Mouse (Mus musculus) liver, postnatal 0 days (tissue): ENCODE results near the gene Taf3. TPM values are rescaled to one million over a fixed set of nuclear protein-coding genes. Genes with fewer than 3 reads are reported as not detected.

ENCODE experiments used
- ATAC-seq: fragments of 200-750 bp; cut with Nextera tagmentation; 2 replicates; pipeline ENCODE4 v1.8.0; 2017; ENCODE audit warnings: mild to moderate bottlenecking, moderate library complexity
- DNase-seq: peaks from one replicate; pipeline ENCODE4 v3.0.0-alpha.2; 2016
- H3K27ac ChIP-seq: fragments of 300-500 bp; sonication (generic); 2 replicates; pipeline ENCODE4 v1.5.1; 2014; ENCODE audit warnings: antibody characterized with exemption, moderate library complexity, mild to moderate bottlenecking, low read depth
- H3K27me3 ChIP-seq: fragments of 300-500 bp; sonication (generic); 2 replicates; pipeline ENCODE4 v1.6.1; 2014; ENCODE audit warnings: low read length, control low read depth, mixed read lengths; ENCODE audit not compliant: insufficient read depth
- H3K36me3 ChIP-seq: fragments of 300-500 bp; sonication (generic); replicated peaks from 2 replicates; pipeline ENCODE4 v1.6.1; 2014; ENCODE audit warnings: mild to moderate bottlenecking, control low read depth, low read length, moderate library complexity, mixed read lengths; ENCODE audit not compliant: insufficient read depth
- H3K4me1 ChIP-seq: fragments of 300-500 bp; sonication (generic); 2 replicates; pipeline ENCODE4 v1.6.1; 2014; ENCODE audit warnings: antibody characterized with exemption, mild to moderate bottlenecking, control low read depth; ENCODE audit not compliant: insufficient read depth
- H3K4me2 ChIP-seq: fragments of 300-500 bp; sonication (generic); 2 replicates; pipeline ENCODE4 v1.6.1; 2014; ENCODE audit warnings: low read depth, mild to moderate bottlenecking, low read length, moderate library complexity, mixed read lengths
- H3K4me3 ChIP-seq: fragments of 300-500 bp; sonication (generic); 2 replicates; pipeline ENCODE4 v1.5.1; 2014; ENCODE audit warnings: low read depth, low read length
- H3K9ac ChIP-seq: fragments of 300-500 bp; sonication (generic); replicated peaks from 2 replicates; pipeline ENCODE4 v1.6.1; 2014; ENCODE audit warnings: mild to moderate bottlenecking, moderate library complexity
- H3K9me3 ChIP-seq: fragments of 300-500 bp; sonication (generic); 2 replicates; pipeline ENCODE4 v1.6.1; 2016; ENCODE audit warnings: mild to moderate bottlenecking, control low read depth, low read length, mixed read lengths
- CTCF ChIP-seq: sonication (generic); IDR thresholded peaks from 2 replicates; pipeline ENCODE4 v1.5.1; 2016; ENCODE audit warnings: antibody characterized with exemption, low read depth
- EP300 ChIP-seq: IDR thresholded peaks from 2 replicates; pipeline ENCODE4 v1.6.1; 2016; ENCODE audit warnings: antibody characterized with exemption, low read depth, mild to moderate bottlenecking
- WGBS: fragments of 180-500 bp; shearing (Covaris S2); extraction: QIAGEN DNeasy Blood & Tissue Kit; methylation state at CpG from one replicate; pipeline ENCODE4 v1.1.7; 2014; ENCODE audit not compliant: insufficient replicate concordance; 5-methylcytosine and 5-hydroxymethylcytosine counted together
- polyA plus RNA-seq: library from polyadenylated mRNA; unstranded; fragments of >200 nt; fragmentation: Nextera tagmentation; extraction: Ambion mirVana; gene quantifications from 2 replicates; pipeline ENCODE4 v1.2.1, GENCODE M21; 2015

The Taf3 gene
- 3.9 and 5.7 TPM in 2 replicates for polyA plus RNA-seq

- H3K9me3 ChIP-seq: no peaks in the 10 kb centered on the region
- no peak for TF ChIP-seq EP300
- no peak for TF ChIP-seq CTCF
- ATAC-seq (peak; percentile 99), DNase-seq (peak; percentile 96)
- peak within 1 kb of the TSS; percentile 85 for H3K9ac ChIP-seq
- H3K27me3 ChIP-seq: no peaks in the 10 kb centered on the region
- no peaks in the 10 kb centered on the region for H3K36me3 ChIP-seq
- WGBS: under 1% methylated on average over 35 of the region's 36 CpGs
- H3K27ac ChIP-seq: peak within 1 kb of the TSS; percentile 25
- H3K4me3 ChIP-seq: peak within 1 kb of the TSS; percentile 90
- peaks cover 11% of the 10 kb centered on the region; the same call in 1 of the 2 replicates for H3K4me1 ChIP-seq
- H3K4me2 ChIP-seq: peak within 1 kb of the TSS; percentile 93
Observed at GRCm38 (mm10) chr2:10048461-10048860, at the start of gene Taf3. TSS of gene Taf3 (minus strand) at chr2:10048596.

- Histone ChIP-seq H3K4me3 (no peak overlapping the region), H3K9ac (no peak overlapping the region), H3K36me3 (peaks cover 48% of the 10 kb centered on the region), H3K4me2 (no peak overlapping the region), H3K4me1 (peaks cover 11% of the 10 kb centered on the region), H3K27me3 (no peaks in the 10 kb centered on the region), H3K27ac (peak overlapping the region; percentile 86), H3K9me3 (no peaks in the 10 kb centered on the region)
- TF ChIP-seq EP300 (no peak), CTCF (0 out of 2 replicates have a peak, but pooled peaks have one; percentile 5)
- no peak for DNase-seq
- 64% methylated on average over 14 of the region's 14 CpGs for WGBS
- ATAC-seq: peak; percentile 82
Observed at GRCm38 (mm10) chr2:10094327-10095100, 46.1 kb upstream of the Taf3 start.

- Histone ChIP-seq H3K4me3 (no peak overlapping the region), H3K27ac (no peak overlapping the region; the same call in 1 of the 2 replicates), H3K9me3 (no peaks in the 10 kb centered on the region), H3K27me3 (no peaks in the 10 kb centered on the region), H3K4me1 (no peaks in the 10 kb centered on the region; the same call in 1 of the 2 replicates), H3K4me2 (no peak overlapping the region), H3K36me3 (peaks cover 62% of the 10 kb centered on the region), H3K9ac (no peak overlapping the region)
- ATAC-seq (peak; percentile 24; the same call in 1 of the 2 replicates), DNase-seq (no peak)
- WGBS: 82% methylated on average over 8 of the region's 8 CpGs
- TF ChIP-seq EP300: no peak
- TF ChIP-seq CTCF: no peak
Observed at GRCm38 (mm10) chr2:10087256-10087850, 39.0 kb upstream of the Taf3 start.

GRCm38 (mm10) chr2:10082737-10083136, 34.3 kb upstream of the Taf3 start:
- no peak for TF ChIP-seq EP300
- no peak for TF ChIP-seq CTCF
- H3K36me3 ChIP-seq: peaks cover 27% of the 10 kb centered on the region
- DNase-seq: no peak

GRCm38 (mm10) chr2:10081453-10082080, 33.2 kb upstream of the Taf3 start:
- H3K27ac ChIP-seq: no peak overlapping the region
- no peak for DNase-seq

More at GRCm38 (mm10) chr2:10082737-10083136, 34.3 kb upstream of the Taf3 start:
- WGBS: 68% methylated on average over 1 of the region's 1 CpGs
- H3K27ac ChIP-seq: no peak overlapping the region
- no peaks in the 10 kb centered on the region for H3K9me3 ChIP-seq
- no peak overlapping the region for H3K4me2 ChIP-seq
- no peaks in the 10 kb centered on the region for H3K27me3 ChIP-seq
- H3K4me1 ChIP-seq: peaks cover 22% of the 10 kb centered on the region
- no peak overlapping the region for H3K9ac ChIP-seq
- ATAC-seq: no peak
- H3K4me3 ChIP-seq: no peak overlapping the region

More at GRCm38 (mm10) chr2:10081453-10082080, 33.2 kb upstream of the Taf3 start:
- peak overlapping the region; percentile 99; the same call in 1 of the 2 replicates for H3K9ac ChIP-seq
- H3K4me3 ChIP-seq: peak overlapping the region; percentile 98
- H3K9me3 ChIP-seq: no peaks in the 10 kb centered on the region
- H3K4me2 ChIP-seq: peak overlapping the region; percentile 72
- no peaks in the 10 kb centered on the region for H3K27me3 ChIP-seq
- ATAC-seq: no peak
- 75% methylated on average over 5 of the region's 5 CpGs for WGBS
- no peak for TF ChIP-seq EP300
- no peak for TF ChIP-seq CTCF
- H3K4me1 ChIP-seq: peaks cover 22% of the 10 kb centered on the region
- peaks cover 15% of the 10 kb centered on the region for H3K36me3 ChIP-seq
